Mouse (Mus musculus) liver, embryonic 14.5 days (tissue): ENCODE measurements at regions not wholly inside any gene's neighbourhood (a gene's known extent, or its start where the extent isn't known, plus 50 kb on each side); places are given as distances from the start of the nearest gene placed in this dataset.

Experiments
- ATAC-seq: fragments of 200-750 bp; cut with Nextera tagmentation; 2 replicates; pipeline ENCODE4 v1.8.0; 2017; ENCODE audit warnings: moderate number of reproducible peaks, mild to moderate bottlenecking, moderate library complexity; ENCODE audit not compliant: insufficient read depth
- DNase-seq, 3 experiments: peaks; one replicate each; pipeline ENCODE4 v3.0.0-alpha.2; 2012 to 2013; ENCODE audit warnings: low read depth in 3 of 3, low spot score in 3 of 3
- H3K27ac ChIP-seq: fragments of 300-500 bp; sonication (generic); 2 replicates; pipeline ENCODE4 v1.5.1; 2014; ENCODE audit warnings: moderate library complexity, mild to moderate bottlenecking, control low read depth, inconsistent platforms
- H3K27me3 ChIP-seq: fragments of 300-500 bp; sonication (generic); 2 replicates; pipeline ENCODE4 v1.6.1; 2014; ENCODE audit warnings: mild to moderate bottlenecking, low read length, moderate library complexity; ENCODE audit not compliant: control insufficient read depth, insufficient read depth
- H3K36me3 ChIP-seq: fragments of 300-500 bp; sonication (generic); replicated peaks from 2 replicates; pipeline ENCODE4 v1.6.1; 2014; ENCODE audit warnings: low read depth; ENCODE audit not compliant: control insufficient read depth, insufficient read depth
- H3K4me1 ChIP-seq, 2 experiments: fragments of 200-500 bp in 1 of 2; fragments of 300-500 bp in 1 of 2; sonication (generic) in 1 of 2; replicated peaks; 2 replicates each; pipeline ENCODE4 v1.6.1; 2012 to 2014; ENCODE audit warnings: antibody characterized with exemption in 1 of 2, inconsistent platforms in 1 of 2, low read length in 1 of 2; ENCODE audit not compliant: control insufficient read depth in 2 of 2, insufficient read depth in 2 of 2
- H3K4me2 ChIP-seq: fragments of 300-500 bp; sonication (generic); 2 replicates; pipeline ENCODE4 v1.6.1; 2014; ENCODE audit warnings: low read depth, mild to moderate bottlenecking, control low read depth, moderate library complexity
- H3K4me3 ChIP-seq, 2 experiments: fragments of 200-500 bp in 1 of 2; fragments of 300-500 bp in 1 of 2; sonication (generic) in 1 of 2; 2 replicates each; pipeline ENCODE4 v1.5.1; 2012 to 2014; ENCODE audit warnings: low read depth in 2 of 2, low read length in 2 of 2, mild to moderate bottlenecking in 2 of 2, control low read depth in 1 of 2, inconsistent platforms in 1 of 2, moderate library complexity in 1 of 2; ENCODE audit not compliant: insufficient read depth in 1 of 2
- H3K9ac ChIP-seq: fragments of 300-500 bp; sonication (generic); replicated peaks from 2 replicates; pipeline ENCODE4 v1.6.1; 2014; ENCODE audit warnings: mild to moderate bottlenecking, control low read depth, moderate library complexity
- H3K9me3 ChIP-seq: fragments of 300-500 bp; sonication (generic); 2 replicates; pipeline ENCODE4 v1.6.1; 2016; ENCODE audit warnings: low read length, mixed read lengths; ENCODE audit not compliant: control insufficient read depth
- CTCF ChIP-seq: IDR thresholded peaks from 2 replicates; pipeline ENCODE4 v1.5.1; 2016; ENCODE audit warnings: antibody characterized with exemption, low read depth, control low read depth
- EP300 ChIP-seq: IDR thresholded peaks from 2 replicates; pipeline ENCODE4 v1.6.1; 2016; ENCODE audit warnings: antibody characterized with exemption, low read depth
- WGBS: fragments of 180-500 bp; shearing (Covaris S2); extraction: QIAGEN DNeasy Blood & Tissue Kit; methylation state at CpG from one replicate; pipeline ENCODE4 v1.1.7; 2014; ENCODE audit not compliant: insufficient replicate concordance; 5-methylcytosine and 5-hydroxymethylcytosine counted together

DNA sequence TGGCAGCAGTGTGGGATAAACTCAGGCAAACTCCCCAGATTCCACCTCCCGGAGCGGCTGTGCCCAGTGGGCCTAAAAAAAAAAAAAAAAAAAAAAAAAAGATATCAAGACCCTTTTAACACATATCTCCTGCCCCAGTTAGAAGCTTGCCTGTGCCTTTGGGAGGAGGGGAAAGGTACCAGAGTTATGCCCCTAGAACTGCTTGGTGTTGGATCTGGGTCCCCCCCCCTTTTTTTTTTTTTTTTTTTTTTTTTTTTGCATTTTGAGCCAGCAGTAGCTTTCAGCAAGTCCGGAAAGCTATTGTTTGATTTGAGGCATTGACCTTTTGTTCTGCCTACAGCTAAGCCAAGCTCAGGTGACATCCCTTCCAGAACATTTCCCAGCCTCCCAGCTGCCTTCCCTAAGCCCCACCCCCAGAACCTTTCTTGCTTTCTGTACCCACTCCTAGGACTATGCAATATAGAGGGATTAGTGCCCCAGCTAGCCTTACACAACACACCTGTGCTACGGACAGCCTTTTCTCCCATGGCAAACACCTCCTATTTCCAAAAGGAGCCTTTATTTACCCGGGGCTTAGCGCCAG is 252.1 kb upstream of the Prok2 start:
- H3K36me3 ChIP-seq = no peaks in the 10 kb centered on the region
- WGBS = 42% methylated on average over 6 of the region's 6 CpGs
- no peak overlapping the region for H3K4me3 ChIP-seq
- H3K9me3 ChIP-seq = no peaks in the 10 kb centered on the region
- H3K4me1 ChIP-seq = no peaks in the 10 kb centered on the region
- H3K9ac ChIP-seq = no peak overlapping the region
- no peak overlapping the region for H3K27ac ChIP-seq
- TF ChIP-seq EP300 = no peak
- no peak for TF ChIP-seq CTCF
- H3K27me3 ChIP-seq = no peaks in the 10 kb centered on the region
- ATAC-seq = no peak
- no peak overlapping the region for H3K4me2 ChIP-seq
- no peak for DNase-seq

DNA sequence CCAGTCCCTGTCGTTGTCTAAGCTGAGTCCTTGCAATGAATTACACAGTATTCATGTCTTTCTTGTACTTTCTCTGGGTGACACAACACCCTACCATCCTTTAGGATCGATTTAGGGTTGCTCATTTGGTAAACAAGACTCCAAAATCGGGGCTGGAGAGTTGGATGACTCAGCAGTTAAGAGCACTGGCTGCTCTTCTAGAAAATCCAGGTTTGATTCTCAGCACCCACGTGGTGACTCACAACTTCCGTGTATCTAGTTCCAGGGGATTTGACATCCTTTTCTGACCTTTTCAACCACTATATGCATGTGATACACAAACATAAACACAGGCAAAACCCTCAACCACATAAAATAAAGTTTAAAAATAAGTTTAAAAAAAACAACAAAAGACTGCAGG is 250.0 kb upstream of the Prok2 start:
- no peak for TF ChIP-seq CTCF
- no peak for TF ChIP-seq EP300
- H3K27me3 ChIP-seq = no peaks in the 10 kb centered on the region
- H3K9ac ChIP-seq = no peak overlapping the region
- H3K9me3 ChIP-seq = no peaks in the 10 kb centered on the region
- DNase-seq (no peak), ATAC-seq (no peak)
- H3K4me3 ChIP-seq = no peak overlapping the region
- no peak overlapping the region for H3K4me2 ChIP-seq
- 38% methylated on average over 5 of the region's 5 CpGs for WGBS
- H3K36me3 ChIP-seq = no peaks in the 10 kb centered on the region
- H3K4me1 ChIP-seq = no peaks in the 10 kb centered on the region
- H3K27ac ChIP-seq = no peak overlapping the region

DNA sequence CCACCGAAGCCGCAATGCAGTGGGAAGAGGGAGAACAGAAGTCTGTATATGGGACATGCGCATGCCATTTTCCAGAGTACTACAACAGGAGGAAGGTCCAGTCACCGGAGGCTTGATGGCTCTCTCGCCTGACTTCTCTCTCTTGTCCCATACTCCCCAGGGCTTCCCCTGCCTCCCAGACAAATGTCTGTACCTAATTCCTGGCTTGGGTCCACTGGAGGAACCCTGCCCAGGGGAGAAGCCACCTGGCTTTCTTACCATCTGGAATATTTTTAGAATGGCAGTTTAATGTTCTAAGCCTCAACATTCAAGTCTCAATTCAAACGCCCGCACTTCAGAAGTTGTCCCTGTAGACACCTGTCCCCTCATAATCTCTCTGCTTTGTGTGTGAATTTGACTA is 249.3 kb upstream of the Prok2 start:
- WGBS = 66% methylated on average over 7 of the region's 7 CpGs

DNA sequence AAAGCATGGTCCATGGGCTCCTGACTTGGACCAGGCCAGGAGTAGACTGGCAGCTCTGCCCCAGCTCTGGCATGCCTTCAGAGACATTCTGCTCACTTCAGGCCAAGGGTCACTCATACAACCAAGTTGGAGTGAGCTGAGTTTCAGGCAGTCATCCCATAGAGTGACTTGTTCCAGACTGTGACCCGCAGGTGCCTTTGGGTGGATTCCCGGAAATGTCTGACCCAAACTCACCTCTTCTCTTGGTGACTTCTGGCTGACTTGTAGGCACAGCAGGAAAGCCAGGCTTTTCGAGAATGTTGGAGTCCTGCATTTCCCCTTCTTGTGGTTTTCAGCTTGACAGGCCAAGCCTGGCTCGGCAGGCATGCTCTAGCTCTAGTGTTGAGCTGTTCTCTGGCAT is 248.3 kb upstream of the Prok2 start:
- Histone ChIP-seq H3K9me3 (no peaks in the 10 kb centered on the region), H3K27me3 (no peaks in the 10 kb centered on the region), H3K4me2 (no peak overlapping the region), H3K4me3 (no peak overlapping the region), H3K4me1 (no peaks in the 10 kb centered on the region), H3K9ac (no peak overlapping the region), H3K36me3 (no peaks in the 10 kb centered on the region), H3K27ac (no peak overlapping the region)
- DNase-seq (no peak), ATAC-seq (no peak)
- TF ChIP-seq EP300 (no peak), CTCF (no peak)
- WGBS = 32% methylated on average over 4 of the region's 4 CpGs

More for the DNA sequence above, 249.3 kb upstream of the Prok2 start:
- Histone ChIP-seq H3K36me3 (no peaks in the 10 kb centered on the region), H3K4me3 (no peak overlapping the region), H3K27me3 (no peaks in the 10 kb centered on the region), H3K4me1 (no peaks in the 10 kb centered on the region), H3K9ac (no peak overlapping the region), H3K9me3 (no peaks in the 10 kb centered on the region), H3K4me2 (no peak overlapping the region), H3K27ac (no peak overlapping the region)
- ATAC-seq (no peak), DNase-seq (no peak)
- TF ChIP-seq EP300 = no peak
- TF ChIP-seq CTCF = no peak

DNA sequence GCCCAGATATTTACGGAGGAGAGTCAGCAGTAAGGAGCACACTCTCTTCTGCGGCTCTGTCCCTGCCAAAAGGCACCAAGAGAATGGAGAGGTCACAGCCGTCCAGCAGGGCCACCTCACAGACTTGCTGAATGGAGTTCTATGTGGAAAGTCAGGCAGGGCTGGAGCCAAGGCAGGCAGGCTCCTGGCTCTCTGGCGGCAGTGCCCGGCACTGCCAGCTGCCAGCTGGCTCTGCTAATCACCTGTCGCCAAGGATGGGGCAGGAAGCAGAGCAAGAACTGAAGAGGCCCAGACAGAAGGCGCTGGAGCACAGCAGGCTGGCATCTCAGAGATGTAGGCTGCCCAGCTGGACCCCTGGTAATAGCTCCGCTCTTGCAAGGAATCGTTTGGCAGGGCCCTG is 245.2 kb upstream of the Prok2 start:
- Histone ChIP-seq H3K4me2 (no peak overlapping the region), H3K9ac (no peak overlapping the region), H3K4me1 (no peaks in the 10 kb centered on the region), H3K4me3 (no peak overlapping the region), H3K9me3 (no peaks in the 10 kb centered on the region), H3K36me3 (no peaks in the 10 kb centered on the region), H3K27ac (no peak overlapping the region), H3K27me3 (no peaks in the 10 kb centered on the region)
- TF ChIP-seq CTCF (no peak), EP300 (no peak)
- WGBS = 49% methylated on average over 9 of the region's 9 CpGs
- ATAC-seq = no peak
- DNase-seq = no peak
